Mouse (Mus musculus) embryonic facial prominence, embryonic 15.5 days (tissue): ENCODE measurements around the gene Ing5. TPM values are rescaled to one million over a fixed set of nuclear protein-coding genes. Genes with fewer than 3 reads are reported as not detected.
A peak's percentile ranks its signal among the peaks of the same experiment; 100 is the strongest.
"Not testable (repeated sequence)": the region's sequence is repeated elsewhere in the genome, so short reads cannot be mapped to it uniquely, and the experiment has no call there.

ENCODE experiments used
- ATAC-seq: fragments of 200-750 bp; cut with Nextera tagmentation; 2 replicates; pipeline ENCODE4 v1.8.0; 2017; ENCODE audit warnings: low read depth, moderate TSS enrichment; ENCODE audit not compliant: insufficient number of reproducible peaks, low FRiP score, low TSS enrichment
- H3K27ac ChIP-seq: fragments of 300-500 bp; sonication (generic); replicated peaks from 2 replicates; pipeline ENCODE4 v1.5.1; 2015; ENCODE audit warnings: mild to moderate bottlenecking, inconsistent platforms
- H3K27me3 ChIP-seq: fragments of 300-500 bp; sonication (generic); 2 replicates; pipeline ENCODE4 v1.6.1; 2015; ENCODE audit warnings: inconsistent platforms
- H3K36me3 ChIP-seq: fragments of 300-500 bp; sonication (generic); 2 replicates; pipeline ENCODE4 v1.6.1; 2015; ENCODE audit warnings: mild to moderate bottlenecking, inconsistent platforms
- H3K4me1 ChIP-seq: fragments of 300-500 bp; sonication (generic); 2 replicates; pipeline ENCODE4 v1.6.1; 2015; ENCODE audit warnings: inconsistent platforms
- H3K4me2 ChIP-seq: fragments of 300-500 bp; sonication (generic); replicated peaks from 2 replicates; pipeline ENCODE4 v1.6.1; 2015; ENCODE audit warnings: mild to moderate bottlenecking, inconsistent platforms
- H3K4me3 ChIP-seq: fragments of 300-500 bp; sonication (generic); replicated peaks from 2 replicates; pipeline ENCODE4 v1.5.1; 2015; ENCODE audit warnings: mild to moderate bottlenecking, inconsistent platforms
- H3K9ac ChIP-seq: fragments of 300-500 bp; sonication (generic); 2 replicates; pipeline ENCODE4 v1.6.1; 2015; ENCODE audit warnings: inconsistent platforms
- H3K9me3 ChIP-seq: fragments of 300-500 bp; sonication (generic); replicated peaks from 2 replicates; pipeline ENCODE4 v1.6.1; 2016; ENCODE audit warnings: inconsistent platforms
- WGBS: fragments of 180-500 bp; shearing (Covaris S2); methylation state at CpG from one replicate; pipeline ENCODE4 v1.1.7; 2015; 5-methylcytosine and 5-hydroxymethylcytosine counted together
- polyA plus RNA-seq: library from polyadenylated mRNA; unstranded; fragments of >200 nt; fragmentation: Nextera tagmentation; extraction: Ambion mirVana; gene quantifications from 2 replicates; pipeline ENCODE4 v1.2.1, GENCODE M21; 2015

The Ing5 gene
- polyA plus RNA-seq, 1 experiment from 2014 or later, result 14.9 TPM

DNA sequence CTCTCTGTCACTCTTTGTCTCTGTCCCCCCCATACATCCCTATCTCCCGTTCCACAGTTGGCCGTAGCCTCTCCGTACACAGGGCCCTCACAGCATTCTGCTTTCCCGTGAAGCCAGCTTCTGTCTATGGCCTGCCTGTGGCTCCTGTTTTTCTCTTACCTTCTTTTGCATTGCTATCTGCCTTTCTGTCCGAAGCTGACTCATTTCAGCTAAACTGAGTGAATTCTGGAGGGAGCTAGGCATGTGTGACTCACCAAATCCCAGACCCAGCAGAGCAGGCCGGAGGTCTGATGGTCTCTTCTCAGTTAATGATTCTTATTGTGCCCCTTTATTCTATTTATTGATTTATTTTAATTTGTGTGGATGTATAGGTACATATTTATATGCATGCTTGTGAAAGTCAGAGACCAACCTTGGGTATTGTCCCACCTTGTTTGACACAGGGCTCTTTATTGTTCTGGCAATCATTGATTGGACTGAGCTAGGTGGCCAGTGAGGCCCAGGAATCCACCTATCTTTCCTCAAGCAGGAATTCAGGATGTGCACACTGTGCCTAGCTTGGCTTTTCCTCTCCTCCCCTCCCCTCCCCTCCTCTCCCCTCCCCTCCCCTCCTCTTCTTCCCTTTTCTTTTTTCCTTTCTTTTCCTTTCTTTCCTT is 32.2 kb downstream of the Ing5 start:
- Histone ChIP-seq H3K4me2 (no peak overlapping the region), H3K9ac (no peak overlapping the region), H3K36me3 (peaks cover 21% of the 10 kb centered on the region), H3K4me3 (no peak overlapping the region), H3K27ac (no peak overlapping the region), H3K27me3 (no peaks in the 10 kb centered on the region), H3K4me1 (no peaks in the 10 kb centered on the region), H3K9me3 (no peaks in the 10 kb centered on the region)
- WGBS, result 89% methylated on average over 6 of the region's 6 CpGs
- ATAC-seq, result no peak

DNA sequence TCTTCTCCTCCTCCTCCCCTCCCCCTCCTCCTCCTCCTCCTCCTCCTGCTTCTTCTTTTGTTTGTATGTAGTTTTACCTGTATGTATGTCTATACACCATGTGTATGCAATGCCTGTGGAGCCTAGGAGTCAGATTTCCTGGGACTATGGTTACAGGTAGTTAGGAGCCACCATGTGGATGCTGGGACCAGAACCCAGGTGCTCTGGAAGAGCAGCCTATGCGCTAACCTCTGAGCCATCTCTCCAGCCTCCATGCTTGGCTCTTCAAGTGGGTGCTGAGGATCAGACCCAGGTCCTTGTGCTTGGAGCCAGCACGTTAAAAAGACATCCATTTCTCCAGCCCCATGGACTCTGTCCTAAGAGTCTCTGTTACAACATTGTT is 32.8 kb downstream of the Ing5 start:
- 88% methylated on average over 2 of the region's 2 CpGs for WGBS
- Histone ChIP-seq H3K4me2 (no peak overlapping the region), H3K9me3 (no peaks in the 10 kb centered on the region), H3K4me3 (no peak overlapping the region), H3K27me3 (no peaks in the 10 kb centered on the region), H3K9ac (no peak overlapping the region), H3K36me3 (peaks cover 21% of the 10 kb centered on the region), H3K27ac (no peak overlapping the region), H3K4me1 (no peaks in the 10 kb centered on the region)
- no peak for ATAC-seq

DNA sequence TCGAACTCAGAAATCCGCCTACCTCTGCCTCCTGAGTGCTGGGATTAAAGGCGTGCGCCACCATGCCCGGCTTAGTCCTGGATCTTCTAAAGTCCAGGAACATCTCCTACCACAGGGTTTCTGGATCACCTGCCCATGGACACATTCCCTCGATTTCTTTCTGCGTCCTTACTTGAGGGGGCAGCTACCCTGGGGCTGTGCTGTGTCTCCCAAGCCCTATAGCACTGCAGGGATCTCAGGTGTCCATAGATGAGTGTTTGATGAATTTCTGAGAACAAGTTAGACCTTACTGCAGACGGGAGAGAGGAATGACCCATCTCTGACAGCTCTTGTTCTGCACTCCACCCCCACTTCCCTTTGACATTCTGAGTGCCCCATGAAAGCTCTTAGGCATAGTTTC is 33.6 kb downstream of the Ing5 start:
- no peak for ATAC-seq

DNA sequence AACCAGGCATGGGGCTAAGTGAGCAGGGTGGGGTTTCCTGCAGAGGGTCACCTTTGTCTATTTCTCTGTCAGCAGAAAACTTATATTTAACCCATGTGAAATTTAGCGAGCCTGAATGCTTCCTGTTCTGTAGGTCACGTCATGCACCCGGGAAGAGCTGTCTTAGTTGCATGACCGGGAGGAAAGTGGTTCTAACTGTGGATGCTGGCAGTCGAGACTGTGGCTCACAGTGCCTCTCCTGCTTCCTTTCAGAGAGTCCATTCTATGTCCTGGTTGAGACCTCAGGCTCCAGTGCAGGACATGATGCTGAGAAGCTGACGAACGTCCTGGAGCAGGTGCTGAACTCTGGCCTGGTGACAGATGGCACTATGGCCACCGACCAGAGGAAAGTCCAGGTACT is 34.8 kb downstream of the Ing5 start:
- H3K4me1 ChIP-seq, H3K4me2 ChIP-seq, ATAC-seq, H3K27me3 ChIP-seq, H3K27ac ChIP-seq, H3K9me3 ChIP-seq, H3K4me3 ChIP-seq, H3K9ac ChIP-seq: not testable (repeated sequence)
- peaks cover 21% of the 10 kb centered on the region for H3K36me3 ChIP-seq
- 92% methylated on average over 8 of the region's 8 CpGs for WGBS

More for the DNA sequence above, 33.6 kb downstream of the Ing5 start:
- 94% methylated on average over 8 of the region's 8 CpGs for WGBS
- H3K9ac ChIP-seq, result no peak overlapping the region
- no peak overlapping the region for H3K4me3 ChIP-seq
- no peak overlapping the region for H3K27ac ChIP-seq
- peaks cover 21% of the 10 kb centered on the region for H3K36me3 ChIP-seq
- no peaks in the 10 kb centered on the region for H3K9me3 ChIP-seq
- H3K4me2 ChIP-seq, result no peak overlapping the region
- no peaks in the 10 kb centered on the region for H3K4me1 ChIP-seq
- no peaks in the 10 kb centered on the region for H3K27me3 ChIP-seq

DNA sequence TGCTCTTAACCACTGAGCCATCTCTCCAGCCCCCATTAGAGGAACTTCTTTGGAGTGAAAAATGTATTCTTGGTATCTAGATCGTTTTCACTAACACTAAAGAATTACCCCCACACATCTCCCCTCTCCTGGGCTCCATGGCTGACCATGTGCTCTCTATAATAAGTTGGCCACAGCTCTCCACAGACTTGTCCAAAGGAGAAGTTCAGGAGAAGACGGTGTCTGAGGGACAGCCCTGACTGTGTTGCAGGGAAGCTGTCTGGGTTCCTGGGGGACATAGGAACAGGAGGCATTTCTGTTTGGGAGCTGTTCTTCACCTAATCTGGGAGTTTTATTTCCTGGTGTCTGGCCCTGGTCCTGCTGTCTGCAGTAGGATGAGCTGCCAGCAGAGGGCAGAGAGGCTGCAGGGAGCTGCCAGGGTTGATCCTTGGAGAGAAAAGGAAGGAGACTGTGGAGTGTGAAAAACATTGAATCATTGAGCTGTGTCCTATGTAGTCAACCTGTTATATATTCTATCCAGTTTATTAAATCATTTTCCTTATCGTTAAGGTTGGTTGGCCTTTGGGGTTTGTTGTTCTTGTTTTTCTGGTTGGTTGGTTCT is 42.1 kb downstream of the Ing5 start:
- 80% methylated on average over 2 of the region's 3 CpGs for WGBS
- H3K4me1 ChIP-seq, H3K27ac ChIP-seq, H3K36me3 ChIP-seq, H3K9me3 ChIP-seq, H3K4me3 ChIP-seq, H3K9ac ChIP-seq, H3K4me2 ChIP-seq, ATAC-seq, H3K27me3 ChIP-seq: not testable (repeated sequence)

DNA sequence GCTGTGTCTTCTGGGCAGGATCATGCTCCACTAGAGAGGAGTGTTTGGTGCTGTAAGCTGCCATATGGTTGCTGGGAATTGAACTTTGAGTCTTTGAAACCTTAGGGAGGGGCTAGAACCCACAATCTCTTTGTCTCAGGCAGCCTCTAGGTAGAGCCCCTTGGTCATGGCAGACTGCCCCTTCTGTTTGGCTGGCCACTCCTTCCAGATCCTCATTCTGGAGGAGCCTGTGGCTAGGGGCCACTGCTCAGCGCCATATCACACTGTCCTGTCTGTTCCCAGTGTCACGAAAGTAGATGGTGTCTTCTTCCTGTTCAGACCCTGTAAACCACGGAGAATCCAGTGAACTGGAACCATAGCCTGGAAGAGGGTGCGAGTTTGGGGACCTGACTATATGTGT is 52.0 kb downstream of the Ing5 start:
- not testable (repeated sequence) for H3K4me2 ChIP-seq, H3K4me1 ChIP-seq, H3K4me3 ChIP-seq, H3K36me3 ChIP-seq, H3K9me3 ChIP-seq, H3K27me3 ChIP-seq, H3K9ac ChIP-seq, H3K27ac ChIP-seq
- WGBS, result 85% methylated on average over 4 of the region's 4 CpGs
- ATAC-seq, result 0 out of 2 replicates have a peak, but pooled peaks have one; percentile 39

DNA sequence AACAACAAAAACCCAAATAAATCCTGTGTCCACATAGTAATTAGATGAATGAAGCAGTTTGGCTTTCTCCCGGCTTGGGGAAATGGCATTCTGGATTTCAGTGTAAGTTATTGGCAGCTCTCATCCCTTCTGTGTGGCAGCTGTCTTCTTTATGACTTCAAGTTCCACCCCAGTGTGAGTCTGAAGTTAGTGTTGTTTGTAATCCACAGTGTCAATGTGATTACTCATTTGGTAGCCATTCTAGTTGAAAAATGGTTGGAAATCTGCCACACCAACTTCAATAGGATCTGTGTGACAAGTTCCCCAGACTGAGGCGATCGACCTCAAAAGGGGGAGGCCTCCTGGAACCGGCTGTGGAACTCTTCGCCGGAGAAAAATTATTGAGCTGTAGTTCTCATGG is 53.6 kb downstream of the Ing5 start:
- no peaks in the 10 kb centered on the region for H3K9me3 ChIP-seq
- H3K27ac ChIP-seq, result no peak overlapping the region
- no peaks in the 10 kb centered on the region for H3K36me3 ChIP-seq
- H3K4me2 ChIP-seq, result no peak overlapping the region
- H3K4me3 ChIP-seq, result no peak overlapping the region
- H3K4me1 ChIP-seq, result no peaks in the 10 kb centered on the region
- H3K27me3 ChIP-seq, result no peaks in the 10 kb centered on the region
- H3K9ac ChIP-seq, result no peak overlapping the region
- 80% methylated on average over 6 of the region's 6 CpGs for WGBS
- no peak for ATAC-seq

DNA sequence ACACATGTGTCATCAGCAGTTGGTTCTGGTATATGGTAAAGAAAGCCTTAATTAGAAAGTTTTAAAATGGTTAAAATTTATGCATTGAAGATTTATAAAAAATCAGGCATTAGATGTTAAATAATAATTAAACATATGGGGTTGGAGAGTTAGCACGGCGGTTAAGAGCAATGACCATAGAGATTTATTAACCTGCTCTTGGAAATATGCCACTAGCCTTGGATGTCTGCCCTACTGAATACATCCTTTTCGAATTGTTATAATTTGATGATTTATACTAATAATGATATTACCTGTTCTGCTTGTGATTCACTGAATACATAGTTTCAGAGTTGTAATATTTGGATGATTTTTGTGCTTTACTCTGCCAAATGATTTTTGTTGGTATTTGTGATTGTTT is 54.2 kb downstream of the Ing5 start:
- WGBS, result 85% methylated on average over 3 of the region's 3 CpGs
- no peaks in the 10 kb centered on the region for H3K36me3 ChIP-seq
- H3K4me1 ChIP-seq, result no peaks in the 10 kb centered on the region
- H3K9ac ChIP-seq, result no peak overlapping the region
- no peak for ATAC-seq
- H3K4me3 ChIP-seq, result no peak overlapping the region
- no peak overlapping the region for H3K4me2 ChIP-seq
- H3K27me3 ChIP-seq, result no peaks in the 10 kb centered on the region
- no peaks in the 10 kb centered on the region for H3K9me3 ChIP-seq
- H3K27ac ChIP-seq, result no peak overlapping the region

DNA sequence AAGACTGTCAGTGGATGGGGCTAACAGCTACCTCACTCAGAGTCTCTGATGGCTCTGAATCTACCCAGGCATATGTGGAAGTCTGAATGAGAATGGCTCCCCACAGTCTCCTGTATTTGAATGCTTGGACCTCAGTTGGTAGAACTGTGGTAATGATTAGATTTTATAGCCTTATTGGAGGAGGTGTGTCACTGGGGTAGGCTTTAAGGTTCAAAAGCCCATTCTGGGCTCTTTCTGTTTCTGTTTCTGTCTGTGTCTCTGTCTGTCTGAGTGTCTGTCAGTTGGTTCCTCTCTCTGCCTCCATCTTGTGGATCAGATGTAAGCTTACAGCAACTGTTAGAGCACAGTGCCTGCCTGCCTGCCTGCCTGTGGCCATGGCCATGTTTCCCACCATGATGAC is 55.9 kb downstream of the Ing5 start:
- H3K4me3 ChIP-seq, result no peak overlapping the region
- H3K4me2 ChIP-seq, result no peak overlapping the region
- H3K27ac ChIP-seq, result no peak overlapping the region
- no peak for ATAC-seq
- H3K9me3 ChIP-seq, result no peaks in the 10 kb centered on the region
- H3K27me3 ChIP-seq, result no peaks in the 10 kb centered on the region
- H3K36me3 ChIP-seq, result no peaks in the 10 kb centered on the region
- H3K4me1 ChIP-seq, result no peaks in the 10 kb centered on the region
- H3K9ac ChIP-seq, result no peak overlapping the region

DNA sequence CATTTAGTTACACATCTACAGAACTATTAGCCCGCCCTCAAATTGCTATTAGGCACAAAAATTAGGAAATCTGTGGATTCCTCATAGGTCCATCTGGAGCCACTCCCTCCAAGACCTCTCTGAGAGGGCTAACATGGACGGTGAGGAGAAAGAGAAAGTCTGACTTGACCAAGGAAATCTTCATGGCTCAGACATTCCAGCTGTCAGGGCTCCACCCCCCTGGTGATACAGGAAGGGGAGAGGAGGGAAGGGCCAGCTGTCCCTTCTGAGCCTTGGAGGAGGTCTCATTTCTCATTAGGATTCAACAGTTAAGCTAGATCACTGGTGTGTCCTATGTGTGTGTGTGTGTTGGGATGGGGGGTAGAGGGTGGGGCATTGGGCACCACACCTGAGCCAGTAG is 57.3 kb downstream of the Ing5 start, which contains the start of gene Gal3st2:
Gene Gal3st2 (plus strand): TSS at position 259 of the 400 bp plus-strand sequence.
- 50% methylated on average over 2 of the region's 2 CpGs for WGBS
- not testable (repeated sequence) for ATAC-seq, H3K36me3 ChIP-seq, H3K9ac ChIP-seq, H3K27me3 ChIP-seq, H3K4me1 ChIP-seq, H3K27ac ChIP-seq, H3K4me2 ChIP-seq, H3K9me3 ChIP-seq, H3K4me3 ChIP-seq
